Mouse (Mus musculus) left cerebral cortex, postnatal 10 days (tissue): Measurements from ENCODE around the gene Ly86. TPM values are rescaled to one million over a fixed set of nuclear protein-coding genes. Genes with fewer than 3 reads are reported as not detected.

ENCODE experiments used
- DNase-seq, 2 experiments: peaks; one replicate each; pipeline ENCODE4 v3.0.0; 2021 to 2022; ENCODE audit warnings: low spot score in 2 of 2, mixed read lengths in 1 of 2; ENCODE audit errors: extremely low spot score in 1 of 2
- intact Hi-C: fragments of 180-260 bp; cut with DNase I; formaldehyde crosslinking; loops from one replicate; pipeline ENCODE4 v1.15.1; 2025
- total RNA-seq, 2 experiments: library from RNA; stranded (reverse); gene quantifications; 2 replicates each; pipeline ENCODE4 v1.2.3; 2021

Gene Ly86
- total RNA-seq, 2 experiments from 2014 or later = 8.0 to 9.4 TPM

GRCm38 (mm10) chr13:37347871-37348595, 3.0 kb downstream of the Ly86 start:
- intact Hi-C loops = no loop called here
- DNase-seq = no peak

- no peak for DNase-seq
- intact Hi-C loops = no loop called here
These were observed 4.0 kb downstream of the Ly86 start for GRCm38 (mm10) chr13:37349051-37349450.

GRCm38 (mm10) chr13:37353016-37353415, 8.0 kb downstream of the Ly86 start:
- no peak for DNase-seq
- intact Hi-C loops = no loop called here

- intact Hi-C loops = no loop called here
- DNase-seq = no peak
These were observed 8.9 kb downstream of the Ly86 start for GRCm38 (mm10) chr13:37353868-37354267.

- intact Hi-C loops = no loop called here
- DNase-seq = no peak
These were observed 9.4 kb downstream of the Ly86 start for GRCm38 (mm10) chr13:37354432-37354831.

- intact Hi-C loops = no loop called here
- DNase-seq = no peak
These were observed 10.8 kb downstream of the Ly86 start for GRCm38 (mm10) chr13:37355642-37356331.

GRCm38 (mm10) chr13:37356549-37356948, 11.5 kb downstream of the Ly86 start:
- intact Hi-C loops = no loop called here
- DNase-seq = no peak

GRCm38 (mm10) chr13:37358112-37358511, 13.1 kb downstream of the Ly86 start:
- DNase-seq = no peak
- intact Hi-C loops = no loop called here

- no peak for DNase-seq
- intact Hi-C loops = no loop called here
These were observed 16.2 kb downstream of the Ly86 start for GRCm38 (mm10) chr13:37361249-37361648.

GRCm38 (mm10) chr13:37364351-37364750, 19.3 kb downstream of the Ly86 start:
- DNase-seq = no peak
- intact Hi-C loops = no loop called here

GRCm38 (mm10) chr13:37376411-37376810, 31.4 kb downstream of the Ly86 start:
- intact Hi-C loops = no loop called here
- peak in 1 of 2 experiments; percentile 57 for DNase-seq

GRCm38 (mm10) chr13:37388222-37389202, 43.5 kb downstream of the Ly86 start:
- intact Hi-C loops = no loop called here
- peak; percentile 38 to 58 for DNase-seq

- intact Hi-C loops = no loop called here
- DNase-seq = no peak
These were observed 44.3 kb downstream of the Ly86 start for GRCm38 (mm10) chr13:37389296-37389695.

GRCm38 (mm10) chr13:37398791-37399190, 53.8 kb downstream of the Ly86 start:
- DNase-seq = no peak
- intact Hi-C loops = no loop called here

- no peak for DNase-seq
- intact Hi-C loops = no loop called here
These were observed 54.3 kb downstream of the Ly86 start for GRCm38 (mm10) chr13:37399340-37399739.

- intact Hi-C loops = no loop called here
- no peak for DNase-seq
These were observed 57.4 kb downstream of the Ly86 start for GRCm38 (mm10) chr13:37402421-37402820.

- intact Hi-C loops = no loop called here
These were observed 58.7 kb downstream of the Ly86 start for GRCm38 (mm10) chr13:37403708-37404107.

GRCm38 (mm10) chr13:37415696-37416095, 70.7 kb downstream of the Ly86 start:
- no peak for DNase-seq
- intact Hi-C loops = no loop called here

More at GRCm38 (mm10) chr13:37403708-37404107, 58.7 kb downstream of the Ly86 start:
- DNase-seq = no peak

GRCm38 (mm10) chr13:37423416-37423815, 78.4 kb downstream of the Ly86 start:
- intact Hi-C loops = no loop called here
- no peak for DNase-seq
